ENCODE assay signal across 24 mouse cellular contexts in the genomic region with DNA sequence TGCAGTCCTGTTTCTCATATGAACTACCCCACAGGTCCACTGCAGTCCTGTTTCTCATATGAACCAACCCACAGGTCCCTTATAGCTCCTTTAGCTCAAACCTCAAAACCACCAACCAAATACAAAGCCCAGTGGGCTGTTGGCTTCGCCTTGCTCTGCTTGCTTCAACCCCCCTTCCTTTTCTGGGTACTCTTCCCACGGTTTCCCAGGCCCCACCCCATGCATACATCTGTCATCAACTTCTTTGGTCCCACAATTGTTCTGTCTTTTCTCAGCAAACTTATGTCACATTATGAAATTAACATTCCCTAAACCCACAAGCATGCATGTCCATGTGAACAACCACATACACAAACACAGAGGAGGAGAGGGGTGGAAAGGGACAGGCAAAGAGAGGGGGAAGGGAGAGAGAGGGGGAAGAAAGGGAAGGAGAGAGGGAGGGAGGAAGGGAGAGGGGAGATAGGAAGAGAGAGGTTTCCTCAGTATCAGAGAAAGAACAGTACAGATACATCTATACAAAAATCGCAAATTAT.
DNase-seq lines count a peak whose midpoint lies in the region; ATAC-seq lines count a peak whose summit lies in the region.
"Had no signal": no experiment of that assay in that cellular context is flagged by ENCODE, and none has a peak within 500 bp of the region (broad histone marks: within the 10 kb centered on the region; RNA-seq: fewer than 3 reads in every experiment).

No protein-coding gene starts in this region.

- no peaks in the 10 kb centered on the region for H3K27me3 ChIP-seq in lung, embryonic 16.5 days (ENCODE audit: control insufficient read depth, insufficient read depth, low read depth, low read length)
- H3K27me3 ChIP-seq in embryonic facial prominence, embryonic 13.5 days, result no peaks in the 10 kb centered on the region
- H3K27me3 ChIP-seq in embryonic facial prominence, embryonic 14.5 days (replicated peaks; ENCODE audit: control insufficient read depth, insufficient read depth, low read length), result no peaks in the 10 kb centered on the region
- H3K27me3 ChIP-seq in hindbrain, embryonic 16.5 days (replicated peaks; ENCODE audit: control insufficient read depth, insufficient read depth, low read length), result no peaks in the 10 kb centered on the region
- H3K27me3 ChIP-seq: heart, embryonic 12.5 days; heart, embryonic 15.5 days had no signal

- H3K9me3 ChIP-seq in lung, embryonic 16.5 days (ENCODE audit: control insufficient read depth, low read length), result no peaks in the 10 kb centered on the region
- no peaks in the 10 kb centered on the region for H3K9me3 ChIP-seq in embryonic facial prominence, embryonic 13.5 days
- no peaks in the 10 kb centered on the region for H3K9me3 ChIP-seq in embryonic facial prominence, embryonic 14.5 days (ENCODE audit: control insufficient read depth, low read length)
- H3K9me3 ChIP-seq in hindbrain, embryonic 16.5 days (ENCODE audit: control insufficient read depth, low read length), result no peaks in the 10 kb centered on the region
- H3K9me3 ChIP-seq: heart, embryonic 12.5 days; heart, embryonic 15.5 days had no signal

- no peak overlapping the region for H3K4me3 ChIP-seq in lung, embryonic 16.5 days (ENCODE audit: low read length)
- H3K4me3 ChIP-seq in embryonic facial prominence, embryonic 13.5 days, result no peak overlapping the region
- no peak overlapping the region for H3K4me3 ChIP-seq in embryonic facial prominence, embryonic 14.5 days (ENCODE audit: low read depth, low read length)
- no peak overlapping the region for H3K4me3 ChIP-seq in hindbrain, embryonic 16.5 days (ENCODE audit: low read length)
- H3K4me3 ChIP-seq: gastrocnemius, adult 2 months; heart, embryonic 12.5 days; heart, embryonic 15.5 days had no signal

- DNase-seq in lung, postnatal 14 days, result no peak
- peak; percentile 69 for DNase-seq in embryonic facial prominence, embryonic 14.5 days (ENCODE audit: low spot score)
- DNase-seq in ovary, adult 18-20 months (ENCODE audit: low spot score), result no peak
- DNase-seq: adrenal gland, adult 2 months; adrenal gland, postnatal 14 days; cerebellum, adult 11 months; cerebellum, adult 2 months; cerebellum, adult 9-11 months; cerebellum, postnatal 36 days; embryo, embryonic 11 days; forebrain, postnatal 0 days; gastrocnemius, adult 2 months; gastrocnemius, postnatal 14 days; heart, adult 18-20 months; heart, postnatal 14 days; heart, postnatal 4 days had no signal

- 46% methylated on average over 3 of the region's 3 CpGs for WGBS in lung, embryonic 16.5 days
- 47% methylated on average over 3 of the region's 3 CpGs for WGBS in embryonic facial prominence, embryonic 13.5 days
- WGBS in embryonic facial prominence, embryonic 14.5 days, result 39% methylated on average over 3 of the region's 3 CpGs
- 72% methylated on average over 3 of the region's 3 CpGs for WGBS in hindbrain, embryonic 16.5 days

- no peak overlapping the region for H3K4me2 ChIP-seq in lung, embryonic 16.5 days (ENCODE audit: low read depth, low read length)
- H3K4me2 ChIP-seq in embryonic facial prominence, embryonic 13.5 days, result no peak overlapping the region
- no peak overlapping the region for H3K4me2 ChIP-seq in embryonic facial prominence, embryonic 14.5 days (ENCODE audit: low read depth, low read length)
- H3K4me2 ChIP-seq in hindbrain, embryonic 16.5 days (ENCODE audit: low read length), result no peak overlapping the region
- H3K4me2 ChIP-seq: heart, embryonic 12.5 days; heart, embryonic 15.5 days; hindbrain, embryonic 14.5 days had no signal

- no peak overlapping the region for H3K9ac ChIP-seq in lung, embryonic 16.5 days (ENCODE audit: low read length)
- no peak overlapping the region for H3K9ac ChIP-seq in embryonic facial prominence, embryonic 13.5 days
- no peak overlapping the region for H3K9ac ChIP-seq in embryonic facial prominence, embryonic 14.5 days (ENCODE audit: low read depth, low read length)
- no peak overlapping the region for H3K9ac ChIP-seq in hindbrain, embryonic 16.5 days (ENCODE audit: low read depth, low read length)
- H3K9ac ChIP-seq: forebrain, postnatal 0 days; heart, embryonic 12.5 days; heart, embryonic 15.5 days; hindbrain, embryonic 14.5 days had no signal

- peaks cover 4% of the 10 kb centered on the region; the same call in 1 of the 2 replicates for H3K4me1 ChIP-seq in lung, embryonic 16.5 days (replicated peaks; ENCODE audit: control insufficient read depth, insufficient read depth, low read length)
- H3K4me1 ChIP-seq in embryonic facial prominence, embryonic 13.5 days, result peaks cover 13% of the 10 kb centered on the region
- H3K4me1 ChIP-seq in embryonic facial prominence, embryonic 14.5 days (ENCODE audit: control insufficient read depth, insufficient read depth, low read length), result peaks cover 13% of the 10 kb centered on the region; the same call in 1 of the 2 replicates
- no peaks in the 10 kb centered on the region for H3K4me1 ChIP-seq in hindbrain, embryonic 16.5 days (ENCODE audit: control insufficient read depth, insufficient read depth, low read depth, low read length)
- H3K4me1 ChIP-seq: heart, embryonic 15.5 days had no signal

- no peaks in the 10 kb centered on the region for H3K36me3 ChIP-seq in lung, embryonic 16.5 days (ENCODE audit: control insufficient read depth, insufficient read depth, low read length)
- H3K36me3 ChIP-seq in embryonic facial prominence, embryonic 13.5 days, result no peaks in the 10 kb centered on the region
- no peaks in the 10 kb centered on the region for H3K36me3 ChIP-seq in embryonic facial prominence, embryonic 14.5 days (ENCODE audit: control insufficient read depth, insufficient read depth, low read length)
- H3K36me3 ChIP-seq in hindbrain, embryonic 16.5 days (ENCODE audit: control insufficient read depth, insufficient read depth, low read length), result no peaks in the 10 kb centered on the region
- H3K36me3 ChIP-seq: heart, embryonic 12.5 days; heart, embryonic 15.5 days had no signal

- H3K27ac ChIP-seq in lung, embryonic 16.5 days (ENCODE audit: low read length), result no peak overlapping the region
- H3K27ac ChIP-seq in embryonic facial prominence, embryonic 13.5 days, result peak overlapping the region; percentile 51; the same call in 1 of the 2 replicates
- no peak overlapping the region; the same call in 1 of the 2 replicates for H3K27ac ChIP-seq in embryonic facial prominence, embryonic 14.5 days (replicated peaks; ENCODE audit: low read depth, low read length)
- H3K27ac ChIP-seq in hindbrain, embryonic 16.5 days (ENCODE audit: low read depth, low read length), result no peak overlapping the region
- H3K27ac ChIP-seq: heart, embryonic 15.5 days; hindbrain, embryonic 14.5 days had no signal

- ATAC-seq in lung, embryonic 16.5 days (ENCODE audit: low read depth), result peak; percentile 41
- ATAC-seq in embryonic facial prominence, embryonic 13.5 days (ENCODE audit: insufficient number of reproducible peaks, insufficient read depth, low FRiP score, low TSS enrichment, low read depth), result peak; percentile 43; the same call in 1 of the 2 replicates
- peak; percentile 83 for ATAC-seq in embryonic facial prominence, embryonic 14.5 days (ENCODE audit: low read depth)
- ATAC-seq in hindbrain, embryonic 16.5 days, result no peak
- ATAC-seq: CD4-positive, CD25-positive, alpha-beta regulatory T cell, adult 4 months; forebrain, embryonic 14.5 days; forebrain, postnatal 0 days had no signal
